Mouse (Mus musculus) MEL-GATA-1-ER (cell line): ENCODE measurements around the gene Hic1.

ENCODE experiments used
- DNase-seq: peaks from one replicate; pipeline ENCODE4 v3.0.0-alpha.2; 2012; ENCODE audit warnings: low read depth; ENCODE audit errors: extremely low read depth

Hic1 gene

GRCm38 (mm10) chr11:75152603-75153557 is 16.4 kb downstream of the Hic1 start:
- DNase-seq, result no peak

GRCm38 (mm10) chr11:75150346-75150745 is 19.0 kb downstream of the Hic1 start:
- no peak for DNase-seq

- no peak for DNase-seq
Measured at GRCm38 (mm10) chr11:75148332-75149035, 20.8 kb downstream of the Hic1 start.

- no peak for DNase-seq
Measured at GRCm38 (mm10) chr11:75147846-75148168, 21.5 kb downstream of the Hic1 start.

- no peak for DNase-seq
Measured at GRCm38 (mm10) chr11:75147106-75147845, 22.0 kb downstream of the Hic1 start.

GRCm38 (mm10) chr11:75145841-75146240 is 23.5 kb downstream of the Hic1 start:
- DNase-seq, result no peak

- no peak for DNase-seq
Measured at GRCm38 (mm10) chr11:75142749-75143148, 26.6 kb downstream of the Hic1 start.

GRCm38 (mm10) chr11:75141913-75142312 is 27.4 kb downstream of the Hic1 start:
- DNase-seq, result no peak

GRCm38 (mm10) chr11:75141038-75141437 is 28.3 kb downstream of the Hic1 start:
- DNase-seq, result no peak

- no peak for DNase-seq
Measured at GRCm38 (mm10) chr11:75140431-75140830, 28.9 kb downstream of the Hic1 start.

- no peak for DNase-seq
Measured at GRCm38 (mm10) chr11:75139122-75139963, 30.0 kb downstream of the Hic1 start.

GRCm38 (mm10) chr11:75136666-75137398 is 32.5 kb downstream of the Hic1 start:
- DNase-seq, result peak; percentile 42

GRCm38 (mm10) chr11:75135358-75135757 is 34.0 kb downstream of the Hic1 start:
- DNase-seq, result no peak

GRCm38 (mm10) chr11:75134485-75135068 is 34.7 kb downstream of the Hic1 start:
- DNase-seq, result no peak

- no peak for DNase-seq
Measured at GRCm38 (mm10) chr11:75133951-75134350, 35.4 kb downstream of the Hic1 start.

GRCm38 (mm10) chr11:75133391-75133790 is 35.9 kb downstream of the Hic1 start:
- DNase-seq, result no peak

GRCm38 (mm10) chr11:75132278-75132677 is 37.0 kb downstream of the Hic1 start:
- DNase-seq, result no peak

- DNase-seq, result no peak
Measured at GRCm38 (mm10) chr11:75131300-75131699, 38.0 kb downstream of the Hic1 start.

- no peak for DNase-seq
Measured at GRCm38 (mm10) chr11:75129481-75129880, 39.8 kb downstream of the Hic1 start.

- no peak for DNase-seq
Measured at GRCm38 (mm10) chr11:75126384-75126783, 42.9 kb downstream of the Hic1 start.
